Mouse (Mus musculus) effector memory CD4-positive, alpha-beta T cell, adult 5 months (primary cell): ENCODE measurements around the gene G530012D18Rik. TPM values are rescaled to one million over a fixed set of nuclear protein-coding genes. Genes with fewer than 3 reads are reported as not detected.

Source experiments
- polyA plus RNA-seq: library from polyadenylated mRNA; unstranded; fragments of 100-300 nt; shearing (Covaris generic); gene quantifications from one replicate; pipeline ENCODE4 v1.2.1, GENCODE M21; 2017

The G530012D18Rik gene
- not detected for polyA plus RNA-seq

GRCm38 (mm10) chr1:85575376-85575775 is at the start of gene G530012D18Rik:
G530012D18Rik (plus strand) TSS chr1:85575676.

GRCm38 (mm10) chr1:85598271-85599012 is 23.0 kb downstream of the G530012D18Rik start, which contains the start of gene Sp110:
Sp110 (minus strand) TSS chr1:85598817.

GRCm38 (mm10) chr1:85600078-85600477 is 24.6 kb downstream of the G530012D18Rik start, which contains the start of gene Sp140:
Sp140 (plus strand) TSS chr1:85600378.

Other genes with a start within 250 kb of the G530012D18Rik start
- gene Sp110, start 23.1 kb downstream of the G530012D18Rik start, polyA plus RNA-seq = 164 TPM
- 32.6 TPM for gene Sp140, start 24.7 kb downstream of the G530012D18Rik start, polyA plus RNA-seq
- gene Sp100, start 74.3 kb downstream of the G530012D18Rik start, polyA plus RNA-seq = 501 TPM
- 25.6 TPM for gene A630001G21Rik, start 203.0 kb downstream of the G530012D18Rik start, polyA plus RNA-seq
- gene Cab39, start 217.8 kb downstream of the G530012D18Rik start, polyA plus RNA-seq = 165 TPM